Mouse (Mus musculus) thymus, postnatal 14 days (tissue): ENCODE data around the gene Chst8.

Experiments
- DNase-seq: peaks from one replicate; pipeline ENCODE4 v3.0.0; 2021

The Chst8 gene

DNA sequence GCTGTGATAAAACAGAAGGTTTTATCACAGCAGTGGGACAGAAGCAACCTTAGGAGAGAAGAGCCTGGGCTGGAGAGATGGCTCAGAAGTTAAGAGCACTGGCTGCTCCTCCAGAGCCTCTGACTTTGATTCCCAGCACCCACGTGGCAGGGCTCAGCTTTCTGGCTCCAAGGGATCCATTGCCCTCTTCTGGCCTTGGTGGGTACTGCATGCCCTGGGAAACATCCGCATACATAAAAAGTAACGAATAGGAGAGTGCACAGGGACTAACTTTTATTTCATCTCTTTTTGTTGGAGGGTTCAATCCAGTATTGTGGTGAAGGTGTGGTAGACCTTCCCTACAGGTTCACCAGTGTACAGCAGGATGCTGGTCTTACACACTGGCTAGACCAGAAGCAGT, 62.8 kb downstream of the Chst8 start:
- DNase-seq: peak; percentile 60

DNA sequence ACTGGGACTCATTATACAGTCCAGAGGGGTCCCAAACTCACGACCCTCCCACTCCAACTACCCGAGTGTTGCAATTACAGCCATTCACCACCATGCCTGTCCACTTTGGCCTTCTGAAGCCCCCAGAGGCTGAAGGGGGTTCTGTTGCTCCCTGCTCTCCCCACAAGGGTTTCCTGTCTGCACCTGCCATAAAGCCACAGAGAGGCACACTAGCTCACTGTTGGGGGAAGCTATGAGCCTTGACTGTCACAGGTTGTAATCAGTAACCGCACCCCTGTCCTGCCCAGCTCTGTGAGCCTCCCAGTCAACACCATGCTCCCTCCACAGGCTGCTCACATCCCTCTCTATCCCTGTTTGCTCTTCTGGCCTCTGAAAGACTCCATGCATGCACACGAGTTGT, 64.0 kb downstream of the Chst8 start:
- peak; percentile 18 for DNase-seq

DNA sequence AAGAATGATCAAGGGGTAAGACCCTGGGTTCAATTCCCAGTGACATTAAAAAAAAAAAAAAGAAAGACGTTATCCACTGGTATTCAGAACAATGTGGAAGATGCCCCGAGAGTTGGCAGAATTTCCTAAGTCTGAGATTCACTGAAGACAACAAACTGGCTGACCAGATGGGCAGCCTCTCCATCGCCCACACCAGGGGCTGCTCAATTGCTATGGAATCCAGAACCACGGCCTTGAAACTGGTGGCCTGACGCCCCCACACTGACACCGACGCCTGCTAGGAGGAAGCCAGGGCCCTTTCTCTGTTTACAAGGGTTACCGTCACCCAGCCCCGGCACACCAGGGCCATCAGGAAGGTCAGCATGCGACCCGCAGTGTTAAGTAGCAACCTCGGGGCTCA, 64.8 kb downstream of the Chst8 start:
- no peak for DNase-seq

DNA sequence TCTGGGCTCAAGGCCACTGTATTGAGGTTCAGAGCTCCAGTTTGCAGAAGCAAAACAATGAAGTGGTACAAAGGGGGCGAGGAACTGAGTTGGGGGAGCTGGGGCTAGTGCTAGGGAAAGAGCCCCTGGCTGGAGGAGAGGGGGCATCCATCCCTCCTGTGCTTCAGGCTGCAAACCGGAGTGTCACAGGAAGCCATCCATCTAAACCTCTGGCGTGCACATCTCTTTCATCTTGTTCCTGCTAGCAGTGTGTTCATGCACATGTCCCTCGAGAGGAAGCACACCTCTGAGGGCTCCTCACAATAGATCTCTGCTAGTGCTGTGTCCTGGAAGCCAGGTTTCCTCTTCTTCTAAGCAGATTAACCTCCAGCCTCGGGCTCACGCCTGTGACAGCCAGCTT, 65.9 kb downstream of the Chst8 start:
- peak; percentile 6 for DNase-seq

DNA sequence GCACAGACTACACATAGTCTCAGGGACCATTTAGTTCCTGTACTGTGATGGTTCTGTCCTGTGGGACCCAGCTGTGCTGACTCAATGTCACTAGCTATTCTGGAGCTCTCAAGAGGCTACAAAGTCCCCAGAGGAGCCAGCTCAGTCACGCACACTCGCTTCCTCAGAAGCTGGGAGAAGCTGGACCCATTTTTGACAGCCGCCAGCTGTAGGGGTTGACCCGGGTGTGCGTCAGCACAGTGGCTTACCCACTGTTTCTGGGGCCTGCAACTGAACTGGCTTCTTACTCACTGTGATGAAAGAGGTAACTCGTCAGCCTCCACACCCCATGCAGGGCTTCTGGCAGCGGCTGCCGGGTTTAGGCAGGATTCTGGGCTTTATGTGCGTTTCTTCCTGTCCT, 66.3 kb downstream of the Chst8 start:
- DNase-seq: peak; percentile 6

DNA sequence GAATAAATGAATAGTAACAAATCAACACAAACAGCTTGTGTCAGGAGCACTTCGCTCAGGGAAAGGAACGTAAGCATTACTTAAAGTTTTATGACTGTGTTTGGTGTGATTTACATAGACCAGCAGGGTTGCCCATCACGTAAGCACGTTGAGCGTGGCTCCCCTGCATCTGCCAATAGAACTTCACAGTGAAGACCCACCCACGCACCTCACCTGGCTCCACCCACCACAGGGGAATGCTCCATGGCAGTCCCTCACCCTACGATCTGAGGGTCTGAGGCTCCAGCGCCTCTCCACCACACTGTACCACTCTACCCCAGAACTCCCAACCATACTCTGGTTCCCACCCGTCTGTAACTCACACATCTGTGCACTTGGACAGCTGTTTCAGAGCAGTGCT, 67.1 kb downstream of the Chst8 start:
- no peak for DNase-seq

DNA sequence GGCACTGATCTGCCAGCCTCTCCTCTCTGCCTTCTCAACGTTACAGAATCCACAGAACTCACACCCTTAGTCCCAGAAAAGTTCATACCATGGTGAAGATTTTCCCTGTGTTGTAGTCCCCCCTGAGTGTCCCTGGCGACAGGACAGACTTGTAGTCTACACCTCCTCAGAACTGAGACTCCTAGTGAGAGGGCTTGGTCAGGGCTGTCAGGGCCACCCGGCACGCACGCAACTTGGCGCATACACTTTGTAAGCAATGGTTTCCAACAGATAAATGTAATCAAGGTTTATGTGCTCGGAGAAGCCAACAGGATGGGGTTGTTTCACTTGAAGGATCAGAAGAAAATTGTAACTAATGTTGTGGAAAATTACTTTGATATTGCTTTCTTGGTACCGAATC, 67.5 kb downstream of the Chst8 start:
- no peak for DNase-seq

DNA sequence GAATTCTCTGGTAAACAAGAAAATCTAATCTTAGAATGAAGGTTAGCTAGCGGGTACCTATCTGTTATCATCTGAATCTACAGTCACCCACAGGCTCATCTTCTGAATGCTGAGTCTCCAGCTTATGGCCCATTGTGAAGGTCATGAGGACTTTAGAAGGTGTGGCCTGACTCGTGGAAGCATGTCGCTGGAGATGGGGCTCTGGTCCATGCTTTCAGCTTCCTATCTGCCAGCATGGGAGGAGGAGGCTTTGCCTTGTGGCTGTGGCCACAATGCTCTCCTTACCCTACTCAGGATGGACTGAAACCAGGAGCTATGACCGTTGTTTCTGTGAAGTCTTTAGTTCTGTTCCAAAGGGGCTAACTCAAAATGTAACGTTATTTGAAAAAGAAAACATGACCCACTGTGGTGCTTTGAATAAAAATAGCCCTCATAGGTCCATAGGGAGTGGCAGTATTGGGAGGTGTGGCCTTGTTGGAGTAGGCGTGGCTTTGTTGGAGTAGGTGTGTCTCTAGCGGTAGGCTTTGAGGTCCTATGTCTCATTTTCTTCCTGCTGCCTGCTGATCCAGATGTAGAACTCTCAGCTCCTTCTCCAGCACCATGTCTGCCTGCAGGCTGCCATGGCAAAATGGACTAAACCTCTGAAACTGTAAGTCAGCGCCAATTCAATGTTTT, 69.0 kb downstream of the Chst8 start:
- no peak for DNase-seq

DNA sequence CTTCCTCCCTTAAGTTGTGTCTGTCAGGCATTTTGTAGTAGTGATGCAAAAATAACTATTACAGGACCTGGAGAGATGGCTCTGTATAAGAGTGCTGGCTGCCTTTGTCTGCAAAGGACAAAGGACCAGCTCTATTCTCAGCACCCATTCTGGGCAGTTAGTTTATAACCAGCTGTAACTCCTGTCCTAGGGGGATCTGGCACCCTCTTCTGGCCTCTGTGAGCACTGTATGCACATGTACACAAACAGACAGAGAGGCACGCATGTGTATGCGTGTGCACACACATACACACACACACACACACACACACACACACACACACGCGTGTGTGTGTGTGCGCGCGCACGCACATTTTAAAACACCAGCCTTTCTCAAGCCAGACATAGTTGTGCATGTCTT, 73.1 kb downstream of the Chst8 start:
- DNase-seq: no peak

DNA sequence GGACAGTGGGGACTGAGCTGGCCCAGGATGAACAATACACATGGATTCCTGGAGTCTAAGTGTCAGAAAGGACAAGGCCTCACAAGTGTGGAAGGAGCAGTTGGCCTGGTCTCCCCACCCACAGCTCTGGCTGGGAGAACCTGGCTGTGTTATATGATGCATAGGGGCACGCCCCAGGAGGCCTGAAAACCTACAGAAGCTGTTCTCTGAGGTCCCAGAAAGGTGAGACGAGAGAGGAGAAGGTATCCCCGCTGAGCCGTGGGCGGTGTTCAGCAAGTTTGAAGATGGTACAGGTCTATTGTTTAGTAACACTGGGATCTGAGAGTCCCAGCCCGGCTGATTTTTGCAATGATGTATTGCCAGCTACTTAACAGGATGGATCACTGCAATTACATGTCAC, 75.3 kb downstream of the Chst8 start:
- DNase-seq: no peak

DNA sequence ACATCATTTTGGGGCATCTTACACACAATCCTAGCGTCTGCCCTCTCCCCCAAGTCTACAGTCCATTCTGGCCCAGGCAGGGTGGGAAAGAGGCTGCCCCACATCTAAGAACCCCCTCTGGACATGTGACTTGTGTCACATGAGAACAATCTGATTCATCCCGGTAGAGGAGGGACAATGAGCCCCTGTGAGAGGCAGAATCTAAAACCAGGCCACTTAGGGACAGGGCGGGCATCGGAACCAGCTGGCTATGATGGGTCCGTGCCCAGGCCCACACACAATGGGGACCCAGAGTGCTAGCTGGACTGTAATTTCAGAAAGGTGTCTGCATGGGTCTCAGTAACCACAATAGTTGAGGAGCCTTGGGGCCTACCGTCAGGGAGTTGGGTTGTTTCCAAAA, 78.2 kb downstream of the Chst8 start:
- no peak for DNase-seq

DNA sequence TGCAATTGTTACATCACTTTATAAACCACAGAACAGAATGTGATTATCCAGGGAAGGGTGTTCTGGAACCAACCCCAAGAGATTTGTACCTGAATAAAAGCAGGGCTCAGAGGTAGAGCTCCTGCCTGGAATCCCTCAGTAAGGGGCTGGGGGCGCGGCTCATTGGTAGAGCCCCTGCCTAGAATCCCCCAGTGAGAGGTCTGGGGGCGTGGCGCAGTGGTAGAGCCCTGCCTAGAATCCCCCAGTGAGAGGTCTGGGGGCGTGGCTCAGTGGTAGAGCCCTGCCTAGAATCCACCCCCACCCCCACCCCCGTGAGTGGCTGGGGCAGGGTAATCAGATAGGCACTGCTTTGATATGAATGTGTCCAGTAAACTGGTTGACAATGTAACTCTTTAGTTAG, 83.6 kb downstream of the Chst8 start:
- DNase-seq: no peak

DNA sequence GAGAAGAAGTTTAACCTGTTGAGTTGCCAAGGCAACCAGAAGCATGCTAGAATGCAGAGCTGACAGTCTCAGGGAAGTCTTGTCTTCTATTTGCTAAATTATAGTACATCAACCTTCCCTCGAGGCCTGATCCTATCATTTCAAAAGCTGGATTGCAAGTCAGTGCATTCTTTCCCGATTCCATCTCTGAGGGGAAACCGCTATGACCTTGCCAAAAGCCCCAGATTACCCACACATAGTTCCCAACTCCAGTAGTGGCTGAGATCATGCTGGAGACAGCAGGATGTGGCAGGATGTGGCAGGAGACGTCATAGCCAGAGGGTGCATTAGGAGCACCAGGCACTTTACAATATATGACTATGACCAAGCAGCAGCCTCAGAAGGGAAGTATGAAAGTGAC, 87.3 kb downstream of the Chst8 start:
- no peak for DNase-seq

DNA sequence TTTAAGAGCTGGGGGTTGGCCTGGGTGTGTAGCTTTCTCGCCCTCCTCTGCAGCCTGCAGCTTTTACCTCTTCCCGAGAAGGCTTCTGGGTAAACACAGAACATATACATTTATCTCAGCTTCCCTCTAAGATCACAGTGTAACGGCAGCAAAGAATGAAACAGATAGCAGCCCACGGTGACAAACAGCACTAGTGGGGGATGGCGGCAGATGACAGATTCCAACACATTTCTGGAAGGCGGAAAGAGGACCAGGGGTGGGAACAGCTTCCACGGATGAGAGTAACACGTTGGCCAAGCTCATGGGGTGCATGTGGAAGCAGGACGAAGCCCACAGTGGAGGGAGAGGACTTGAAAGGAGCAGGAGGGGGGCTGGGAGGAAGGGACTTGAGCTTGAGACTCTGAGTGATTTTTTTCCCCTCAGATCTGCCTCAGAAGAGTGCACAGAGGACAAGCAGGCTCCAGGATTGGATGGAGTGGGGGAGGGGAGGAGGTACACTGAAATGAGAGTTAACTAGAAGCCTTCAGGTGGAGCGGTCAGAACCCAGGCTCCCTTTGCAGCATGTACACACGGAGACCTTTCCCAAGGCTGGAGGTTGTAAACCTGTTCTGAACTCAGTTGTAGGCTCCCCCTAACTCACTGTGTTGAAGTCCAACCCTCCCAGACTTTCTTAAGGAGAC, 89.8 kb downstream of the Chst8 start:
- DNase-seq: no peak

DNA sequence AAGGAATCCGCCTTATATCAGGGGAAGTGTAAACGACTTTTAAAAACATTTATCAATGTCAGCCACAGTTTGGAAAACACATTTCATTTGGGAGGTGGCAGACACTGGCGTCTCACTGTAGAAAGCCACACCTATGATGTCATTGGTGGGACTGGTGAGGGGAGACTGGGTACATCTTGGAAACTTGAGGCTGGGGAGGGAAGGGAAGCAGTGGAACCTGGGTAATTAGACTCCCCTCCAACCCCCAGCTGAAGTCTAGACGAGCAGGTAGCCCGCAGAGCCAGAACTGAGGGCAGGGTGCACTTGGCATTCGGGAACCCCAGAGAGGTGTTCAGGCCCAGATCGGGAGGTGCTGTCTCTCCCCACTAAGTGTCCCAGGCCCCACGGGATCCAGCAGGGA, 90.4 kb downstream of the Chst8 start:
- DNase-seq: no peak

DNA sequence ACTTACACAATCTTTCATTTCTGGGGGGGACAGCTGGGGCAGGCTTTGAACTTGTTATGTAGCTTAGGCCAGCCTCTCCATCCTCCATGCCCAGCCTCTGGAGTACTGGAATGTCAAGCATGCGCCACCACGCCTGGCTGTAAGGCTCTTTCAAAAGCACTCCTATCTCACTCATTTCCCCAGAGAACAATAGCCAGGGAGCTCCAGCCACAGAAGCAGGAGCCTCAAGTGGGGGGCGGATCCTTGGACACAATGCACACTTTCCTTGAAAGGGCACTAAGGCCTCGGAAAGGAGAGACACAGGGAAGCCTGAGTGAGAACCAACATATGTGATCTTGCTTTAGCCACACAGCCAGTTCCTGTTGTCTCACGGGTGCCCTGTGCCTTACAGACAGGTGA, 90.9 kb downstream of the Chst8 start:
- DNase-seq: no peak

DNA sequence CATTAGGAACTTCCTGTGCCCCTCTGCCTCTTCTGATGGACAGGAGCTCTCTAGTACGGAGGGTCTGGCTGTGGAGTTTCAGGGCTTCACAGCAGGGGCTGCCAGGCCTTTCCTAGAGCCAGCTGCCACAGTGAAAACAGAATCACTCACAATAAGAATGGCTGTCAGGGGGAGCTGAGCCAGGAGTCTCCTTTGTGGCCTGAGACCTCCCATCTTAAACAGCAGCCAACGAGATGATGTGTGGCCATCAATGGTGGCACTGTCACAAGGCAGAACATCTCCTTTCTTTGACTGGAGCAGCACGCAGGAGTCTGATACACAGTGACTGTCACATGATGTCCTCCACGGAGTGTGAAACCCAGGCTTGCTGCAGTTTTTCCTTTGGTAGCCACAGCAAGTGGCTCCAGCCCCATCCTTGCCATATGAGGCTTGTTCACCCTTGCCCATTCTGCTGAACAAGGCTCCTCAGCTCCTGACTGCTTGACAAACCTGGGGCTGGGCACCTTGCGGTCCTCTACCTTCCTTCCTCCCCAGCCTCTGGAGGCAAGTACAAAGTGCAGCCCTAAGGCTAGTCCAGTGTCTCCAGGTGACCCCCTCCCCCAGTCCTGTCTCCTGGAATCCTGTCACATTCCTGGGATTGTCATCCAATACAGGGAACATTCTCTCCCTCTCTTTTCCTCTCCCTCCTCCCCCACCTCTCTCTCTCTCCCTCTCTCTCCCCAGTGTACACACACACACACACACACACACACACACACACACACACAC, 91.4 kb downstream of the Chst8 start:
- DNase-seq: no peak

DNA sequence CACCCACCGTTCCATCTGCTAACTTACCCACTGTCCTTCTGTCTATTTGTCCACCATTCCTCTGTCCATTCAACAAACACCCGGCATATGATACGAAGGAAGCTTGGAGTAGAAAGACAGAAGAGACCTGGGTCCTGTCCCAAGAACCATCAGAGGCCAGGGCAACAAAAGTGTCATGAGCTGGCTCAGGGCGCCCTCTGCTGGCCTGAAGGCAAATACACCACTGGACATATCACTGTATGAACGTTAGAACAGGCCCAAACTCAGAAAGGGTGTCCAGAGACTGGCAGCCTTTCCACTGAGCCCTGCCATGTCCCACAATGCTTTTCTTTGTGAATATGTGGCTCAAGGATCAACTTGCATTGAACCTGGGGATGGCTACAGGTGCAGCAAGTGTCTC, 92.9 kb downstream of the Chst8 start:
- DNase-seq: peak; percentile 21

DNA sequence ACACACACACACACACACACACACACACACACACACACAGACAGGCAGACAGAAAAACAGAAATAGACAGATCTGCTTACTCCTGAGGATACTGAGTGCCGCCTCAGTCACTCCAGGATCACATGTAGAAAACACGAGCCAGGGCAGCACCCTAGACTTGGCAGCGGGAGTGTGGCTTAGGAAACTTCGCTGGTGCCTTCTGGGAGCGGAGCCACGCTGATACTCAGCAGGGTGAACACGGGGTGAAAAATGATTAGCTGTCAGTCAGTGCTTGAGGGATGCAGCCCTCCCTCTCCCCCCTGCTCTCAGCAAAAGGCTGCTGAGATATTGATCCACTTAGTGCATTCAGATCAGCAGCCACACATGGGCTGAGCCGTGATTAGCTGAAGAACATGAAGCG, 93.9 kb downstream of the Chst8 start:
- DNase-seq: no peak

DNA sequence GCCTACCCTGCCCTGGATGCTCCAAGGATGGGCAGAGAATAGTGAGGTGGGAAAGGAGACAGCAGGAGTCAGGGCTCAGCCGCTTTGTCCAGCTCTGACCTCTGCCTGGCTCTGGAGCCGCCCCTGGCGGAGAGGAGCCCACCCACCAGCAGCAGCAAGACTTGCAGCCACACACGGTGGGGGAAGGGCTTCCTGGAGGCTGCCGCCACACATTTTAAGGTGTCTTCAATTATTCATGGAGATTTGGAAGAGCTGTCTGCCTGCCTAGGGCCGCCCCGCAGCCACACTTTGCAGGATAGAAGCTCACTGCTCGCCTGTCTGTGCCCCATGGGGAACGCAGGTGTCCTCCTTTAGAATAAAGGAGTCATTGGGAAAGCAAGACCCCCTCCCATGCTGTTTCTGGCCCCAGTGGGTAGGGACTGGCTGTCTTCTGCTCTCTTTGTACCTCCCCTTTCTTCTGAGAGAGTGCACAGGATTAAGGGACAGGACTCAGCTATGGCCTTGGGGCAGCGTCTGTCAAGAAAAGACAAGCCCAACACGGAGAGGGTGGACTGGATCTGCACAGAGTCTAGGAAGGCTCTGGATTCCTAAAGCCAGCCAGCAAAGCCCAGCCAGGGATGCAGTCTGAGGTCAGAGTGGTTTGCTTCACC, 95.2 kb downstream of the Chst8 start:
- DNase-seq: no peak

DNA sequence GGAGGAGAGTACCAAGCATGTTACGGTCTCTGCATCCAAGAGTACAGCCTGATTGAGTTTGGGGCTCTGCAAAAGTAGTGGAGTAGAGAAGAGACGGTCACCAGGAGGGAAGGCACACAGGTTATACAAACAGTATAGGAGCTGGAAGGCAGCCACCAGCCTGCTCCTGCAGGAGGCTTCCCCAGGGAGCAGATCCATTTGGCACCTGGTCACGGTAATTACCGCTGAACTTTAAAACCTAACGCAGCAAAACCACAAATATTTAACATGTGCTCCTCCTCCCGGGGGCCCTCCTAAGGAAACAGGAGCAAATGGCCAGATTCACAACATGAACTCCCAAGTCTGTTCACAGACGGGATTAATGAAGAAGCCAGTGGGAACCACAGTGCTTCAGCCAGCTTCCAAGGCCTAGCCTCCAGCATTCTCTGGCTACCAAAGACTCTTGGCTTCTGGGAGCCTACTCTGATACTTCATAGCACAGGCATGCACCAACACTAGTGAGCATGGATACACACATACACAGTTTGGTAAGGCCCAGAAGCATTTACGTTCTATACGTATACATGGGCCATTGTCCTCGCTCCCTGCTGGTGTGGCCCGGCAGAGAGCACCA, 97.6 kb downstream of the Chst8 start:
- no peak for DNase-seq

DNA sequence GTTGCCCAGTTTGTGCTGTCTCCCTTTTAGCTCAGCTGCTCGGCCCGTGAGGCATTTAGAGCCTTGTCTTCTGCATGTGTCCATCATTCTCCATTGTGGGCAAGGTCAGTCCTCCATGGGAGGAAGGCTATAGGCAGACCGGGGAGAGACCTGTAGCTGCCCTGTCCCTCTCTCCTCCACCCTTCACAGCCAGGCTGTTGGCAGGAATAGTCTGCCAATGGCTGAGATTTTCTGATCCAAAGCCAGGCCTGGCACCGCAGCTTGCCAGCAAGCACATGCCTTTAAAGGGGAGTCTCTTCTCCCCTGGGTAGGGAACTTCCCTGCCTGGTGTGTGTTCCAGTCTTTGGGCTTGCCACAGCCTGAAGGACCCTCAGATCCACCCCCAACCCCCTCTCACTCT, 103.4 kb downstream of the Chst8 start:
- no peak for DNase-seq

DNA sequence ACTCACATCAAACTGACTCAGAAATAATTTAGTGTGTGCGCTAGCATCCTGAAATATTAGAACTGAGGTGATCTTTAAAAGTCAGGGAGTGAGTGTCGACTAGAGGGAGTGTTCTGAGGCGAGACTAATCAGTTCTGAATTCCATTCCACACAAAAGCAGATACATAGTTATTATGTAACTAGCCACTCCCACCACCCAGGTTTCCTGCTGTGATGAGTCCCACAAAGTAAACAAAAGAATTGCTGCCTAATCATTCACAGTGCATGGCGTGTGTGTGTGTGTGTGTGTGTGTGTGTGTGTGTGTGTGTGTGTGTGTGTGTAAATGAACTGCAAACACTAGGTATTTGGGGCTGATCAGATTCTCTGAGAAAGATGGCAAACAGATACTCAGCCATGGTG, 108.1 kb downstream of the Chst8 start:
- DNase-seq: no peak
